Comparison of ENCODE assay signal across 9 mouse cellular contexts in the genomic region with DNA sequence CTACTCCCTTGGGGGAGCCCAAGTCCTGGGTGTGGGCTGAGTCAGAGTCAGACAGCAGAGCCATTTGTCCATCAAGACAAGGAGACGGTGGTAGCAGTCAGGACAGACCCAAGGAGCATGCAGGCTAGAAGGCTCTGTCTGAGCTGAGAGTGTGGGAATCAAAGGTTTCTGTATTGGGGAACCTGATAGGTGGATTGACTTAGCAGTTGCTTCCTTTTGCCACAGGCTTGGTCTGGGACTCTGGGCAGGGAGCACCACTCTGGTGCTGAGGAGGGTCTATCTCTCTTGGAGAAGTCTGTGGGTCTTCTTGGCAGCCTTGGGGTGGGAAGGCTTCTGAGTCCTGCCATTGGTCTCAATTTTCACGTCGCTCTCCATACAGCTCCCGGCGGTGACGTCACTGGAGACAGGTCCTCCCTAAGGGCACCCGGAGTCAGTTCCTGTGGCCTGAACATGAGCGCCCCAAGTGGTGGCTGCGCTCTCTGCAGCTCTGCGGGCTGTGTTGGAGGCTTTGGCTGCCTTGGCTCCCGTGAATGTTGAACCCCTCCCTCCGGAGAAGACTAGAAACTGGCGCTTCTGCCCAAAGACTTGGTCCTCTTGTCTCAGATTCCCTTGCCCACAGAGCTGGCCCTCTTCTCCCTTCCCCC. TPM values are rescaled to one million over a fixed set of nuclear protein-coding genes. Genes with fewer than 3 reads are reported as not detected.
DNase-seq lines count a peak whose midpoint lies in the region; ATAC-seq and TF ChIP-seq lines count a peak whose summit lies in the region.
"Had no signal": no experiment of that assay in that cellular context is flagged by ENCODE, and none has a peak within 500 bp of the region (broad histone marks: within the 10 kb centered on the region; RNA-seq: fewer than 3 reads in every experiment).

No protein-coding gene starts in this region.

- H3K36me3 ChIP-seq in E14TG2a.4 (ENCODE audit: insufficient read depth, low read length), result no peaks in the 10 kb centered on the region
- H3K36me3 ChIP-seq in forebrain, embryonic 14.5 days (ENCODE audit: control insufficient read depth, insufficient read depth, low read length), result no peaks in the 10 kb centered on the region
- no peaks in the 10 kb centered on the region for H3K36me3 ChIP-seq in liver, embryonic 12.5 days
- no peaks in the 10 kb centered on the region for H3K36me3 ChIP-seq in neural tube, embryonic 12.5 days
- H3K36me3 ChIP-seq in testis, adult 2 months (ENCODE audit: control insufficient read depth, insufficient read depth, low read length), result no peaks in the 10 kb centered on the region

- no peak overlapping the region for H3K27ac ChIP-seq in forebrain, embryonic 14.5 days (ENCODE audit: low read depth, low read length)
- no peak overlapping the region for H3K27ac ChIP-seq in liver, embryonic 12.5 days
- H3K27ac ChIP-seq in neural tube, embryonic 12.5 days, result no peak overlapping the region
- H3K27ac ChIP-seq in testis, adult 2 months (ENCODE audit: control insufficient read depth, insufficient read depth, low read depth, low read length), result no peak overlapping the region

- ATAC-seq in forebrain, embryonic 14.5 days, result peak; percentile 40; the same call in 1 of the 2 replicates
- ATAC-seq in liver, embryonic 12.5 days, result 0 out of 2 replicates have a peak, but pooled peaks have one; percentile 64
- ATAC-seq in neural tube, embryonic 12.5 days (ENCODE audit: low FRiP score, low read depth), result no peak

- 7% methylated on average over 13 of the region's 13 CpGs for WGBS in forebrain, embryonic 14.5 days
- 6% methylated on average over 13 of the region's 13 CpGs for WGBS in liver, embryonic 12.5 days (ENCODE audit: insufficient replicate concordance)
- WGBS in neural tube, embryonic 12.5 days, result 7% methylated on average over 13 of the region's 13 CpGs

- DNase-seq in c-Kit-positive CD71-positive TER-119-negative erythroid progenitor cells, embryonic 14.5 days (ENCODE audit: low read depth), result peak; percentile 28
- DNase-seq in forebrain, embryonic 14.5 days (ENCODE audit: low spot score), result peak; percentile 47
- peak; percentile 82 to 88 for DNase-seq in heart, postnatal 10 days
- peak; percentile 82 to 85 for DNase-seq in kidney, postnatal 25 days

- no peak overlapping the region for H3K4me2 ChIP-seq in forebrain, embryonic 14.5 days (ENCODE audit: low read length)
- no peak overlapping the region for H3K4me2 ChIP-seq in liver, embryonic 12.5 days
- H3K4me2 ChIP-seq in neural tube, embryonic 12.5 days (replicated peaks), result peak overlapping the region; percentile 35

- peaks cover 28% of the 10 kb centered on the region for H3K9me3 ChIP-seq in E14TG2a.4 (ENCODE audit: low read length)
- no peaks in the 10 kb centered on the region for H3K9me3 ChIP-seq in forebrain, embryonic 14.5 days (replicated peaks; ENCODE audit: control insufficient read depth, low read length)
- H3K9me3 ChIP-seq in liver, embryonic 12.5 days (replicated peaks), result no peaks in the 10 kb centered on the region
- H3K9me3 ChIP-seq in neural tube, embryonic 12.5 days, result no peaks in the 10 kb centered on the region

- no peaks in the 10 kb centered on the region for H3K4me1 ChIP-seq in E14TG2a.4 (replicated peaks; ENCODE audit: low read depth, low read length)
- no peaks in the 10 kb centered on the region for H3K4me1 ChIP-seq in forebrain, embryonic 14.5 days (ENCODE audit: control insufficient read depth, insufficient read depth, low read length)
- H3K4me1 ChIP-seq in liver, embryonic 12.5 days, result no peaks in the 10 kb centered on the region
- H3K4me1 ChIP-seq in neural tube, embryonic 12.5 days, result no peaks in the 10 kb centered on the region
- peaks cover 2% of the 10 kb centered on the region; the same call in 1 of the 2 replicates for H3K4me1 ChIP-seq in testis, adult 2 months (ENCODE audit: control insufficient read depth, insufficient read depth, low read length)

- no peaks in the 10 kb centered on the region for H3K27me3 ChIP-seq in E14TG2a.4 (ENCODE audit: insufficient read depth, low read length)
- H3K27me3 ChIP-seq in forebrain, embryonic 14.5 days (replicated peaks; ENCODE audit: control insufficient read depth, insufficient read depth, low read length), result no peaks in the 10 kb centered on the region
- no peaks in the 10 kb centered on the region for H3K27me3 ChIP-seq in liver, embryonic 12.5 days (replicated peaks)
- H3K27me3 ChIP-seq in neural tube, embryonic 12.5 days (replicated peaks), result no peaks in the 10 kb centered on the region
- no peaks in the 10 kb centered on the region for H3K27me3 ChIP-seq in testis, adult 2 months (ENCODE audit: control insufficient read depth, insufficient read depth, low read length)

- TF ChIP-seq CTCF in E14TG2a.4 (conservative IDR thresholded peaks at IDR 0.05; ENCODE audit: low read length), result peak; percentile 42
- TF ChIP-seq CTCF in testis, adult 2 months (IDR thresholded peaks at IDR 0.05; ENCODE audit: control insufficient read depth, insufficient read depth, insufficient replicate concordance, low read depth, low read length), result peak; percentile 81; the same call in 1 of the 2 replicates

- TF ChIP-seq POLR2A in testis, adult 2 months (IDR thresholded peaks at IDR 0.05; ENCODE audit: control insufficient read depth, low read depth, low read length), result no peak

- H3K9ac ChIP-seq in forebrain, embryonic 14.5 days (ENCODE audit: low read length), result no peak overlapping the region
- H3K9ac ChIP-seq in liver, embryonic 12.5 days, result no peak overlapping the region
- H3K9ac ChIP-seq in neural tube, embryonic 12.5 days, result no peak overlapping the region

- intact Hi-C loops in heart, postnatal 10 days (cut with DNase I), result loop anchor here (1.0 kb wide), 1 partner anchor 113 kb away; no protein-coding TSS in a partner anchor

- no peak overlapping the region for H3K4me3 ChIP-seq in E14TG2a.4 (replicated peaks; ENCODE audit: low read length)
- no peak overlapping the region for H3K4me3 ChIP-seq in forebrain, embryonic 14.5 days (ENCODE audit: low read depth, low read length)
- H3K4me3 ChIP-seq in liver, embryonic 12.5 days, result no peak overlapping the region
- H3K4me3 ChIP-seq in neural tube, embryonic 12.5 days, result no peak overlapping the region
- no peak overlapping the region for H3K4me3 ChIP-seq in testis, adult 2 months (ENCODE audit: control insufficient read depth, low read depth, low read length)
- H3K4me3 ChIP-seq: erythroblast, embryonic 14.5 days had no signal

RNA-seq across cellular contexts. Expression of gene Krt88, which starts 5.7 kb away (rescaled TPM):
- polyA plus RNA-seq in forebrain, embryonic 14.5 days (2014; fragmentation: Nextera tagmentation; extraction: Ambion mirVana), result not detected in 2 replicates
- not detected for total RNA-seq in heart, postnatal 10 days (2021)
- not detected in 2 replicates for polyA plus RNA-seq in liver, embryonic 12.5 days (2016; fragmentation: Nextera tagmentation; extraction: Ambion mirVana)
- not detected in 2 replicates for polyA plus RNA-seq in neural tube, embryonic 12.5 days (2016; fragmentation: Nextera tagmentation; extraction: Ambion mirVana)
- 189 and 195 TPM in 2 replicates for polyA plus RNA-seq in testis, adult 2 months (2012; rRNA removed)
- polyA plus RNA-seq: erythroblast, embryonic 14.5 days had no signal

RNA-seq across cellular contexts. Expression of gene Krt81, which starts 10.3 kb away (rescaled TPM):
- polyA plus RNA-seq in forebrain, embryonic 14.5 days (2014; fragmentation: Nextera tagmentation; extraction: Ambion mirVana), result not detected in 2 replicates
- total RNA-seq in heart, postnatal 10 days (2021), result not detected
- polyA plus RNA-seq in liver, embryonic 12.5 days (2016; fragmentation: Nextera tagmentation; extraction: Ambion mirVana), result not detected in 2 replicates
- polyA plus RNA-seq in neural tube, embryonic 12.5 days (2016; fragmentation: Nextera tagmentation; extraction: Ambion mirVana), result not detected in 2 replicates
- not detected in 2 replicates for polyA plus RNA-seq in testis, adult 2 months (2012; rRNA removed)
- polyA plus RNA-seq: erythroblast, embryonic 14.5 days had no signal

RNA-seq across cellular contexts. Expression of gene Krt87, which starts 14.6 kb away (rescaled TPM):
- 0.12 TPM in 1 of 2 replicates, not detected in the other for polyA plus RNA-seq in forebrain, embryonic 14.5 days (2014; fragmentation: Nextera tagmentation; extraction: Ambion mirVana)
- total RNA-seq in heart, postnatal 10 days (2021), result not detected
- not detected in 2 replicates for polyA plus RNA-seq in liver, embryonic 12.5 days (2016; fragmentation: Nextera tagmentation; extraction: Ambion mirVana)
- polyA plus RNA-seq in neural tube, embryonic 12.5 days (2016; fragmentation: Nextera tagmentation; extraction: Ambion mirVana), result 0.19 and 0.32 TPM in 2 replicates
- not detected in 2 replicates for polyA plus RNA-seq in testis, adult 2 months (2012; rRNA removed)
- polyA plus RNA-seq: erythroblast, embryonic 14.5 days had no signal

RNA-seq across cellular contexts. Expression of gene Krt86, which starts 20.1 kb away (rescaled TPM):
- not detected in 2 replicates for polyA plus RNA-seq in forebrain, embryonic 14.5 days (2014; fragmentation: Nextera tagmentation; extraction: Ambion mirVana)
- not detected for total RNA-seq in heart, postnatal 10 days (2021)
- polyA plus RNA-seq in liver, embryonic 12.5 days (2016; fragmentation: Nextera tagmentation; extraction: Ambion mirVana), result not detected in 2 replicates
- not detected in 2 replicates for polyA plus RNA-seq in neural tube, embryonic 12.5 days (2016; fragmentation: Nextera tagmentation; extraction: Ambion mirVana)
- polyA plus RNA-seq in testis, adult 2 months (2012; rRNA removed), result 0.12 and 0.29 TPM in 2 replicates
- polyA plus RNA-seq: erythroblast, embryonic 14.5 days had no signal

RNA-seq across cellular contexts. Expression of gene Krt83, which starts 38.1 kb away (rescaled TPM):
- polyA plus RNA-seq in forebrain, embryonic 14.5 days (2014; fragmentation: Nextera tagmentation; extraction: Ambion mirVana), result not detected in 2 replicates
- not detected for total RNA-seq in heart, postnatal 10 days (2021)
- polyA plus RNA-seq in liver, embryonic 12.5 days (2016; fragmentation: Nextera tagmentation; extraction: Ambion mirVana), result not detected in 2 replicates
- not detected in 2 replicates for polyA plus RNA-seq in neural tube, embryonic 12.5 days (2016; fragmentation: Nextera tagmentation; extraction: Ambion mirVana)
- 0.07 TPM in 1 of 2 replicates, not detected in the other for polyA plus RNA-seq in testis, adult 2 months (2012; rRNA removed)
- polyA plus RNA-seq: erythroblast, embryonic 14.5 days had no signal

Comparison
In these comparisons a context has a peak if more than half of its experiments do, and no peak if none do; other contexts are left out.
1. DNase-seq: peak in every context shown above with its lines; median percentile 85 in heart, postnatal 10 days; 84 in kidney, postnatal 25 days; 47 in forebrain, embryonic 14.5 days; 28 in c-Kit-positive CD71-positive TER-119-negative erythroid progenitor cells, embryonic 14.5 days.
2. RNA of gene Krt88, which starts 5.7 kb away (polyA plus RNA-seq): 189 to 195 TPM in testis, adult 2 months; not detected in liver, embryonic 12.5 days, not detected in forebrain, embryonic 14.5 days and not detected in neural tube, embryonic 12.5 days; every median in the first group is over 100 times any median in the second.